Mouse (Mus musculus): ENCODE measurements at regions not wholly inside any gene's neighbourhood (a gene's known extent, or its start where the extent isn't known, plus 50 kb on each side); places are given as distances from the start of the nearest gene placed in this dataset.

GRCm38 (mm10) chr6:111932596-111932995 is 341.0 kb upstream of the Lmcd1 start:
- ATAC-seq, result no peak
- H3K27ac ChIP-seq (ENCODE audit: low read length), result no peak overlapping the region
- H3K27me3 ChIP-seq (ENCODE audit: control insufficient read depth, insufficient read depth, low read depth, low read length), result no peaks in the 10 kb centered on the region
- H3K9me3 ChIP-seq (replicated peaks; ENCODE audit: control insufficient read depth, low read length, poor library complexity, severe bottlenecking), result no peaks in the 10 kb centered on the region
- no peak overlapping the region for H3K4me3 ChIP-seq (ENCODE audit: low read depth, low read length)
- 54% methylated on average over 2 of the region's 2 CpGs for WGBS
- H3K9ac ChIP-seq (ENCODE audit: low read depth, low read length), result no peak overlapping the region
- H3K4me1 ChIP-seq (ENCODE audit: control insufficient read depth, insufficient read depth, low read length), result no peaks in the 10 kb centered on the region
- H3K36me3 ChIP-seq (ENCODE audit: control insufficient read depth, insufficient read depth, low read length), result no peaks in the 10 kb centered on the region
- H3K4me2 ChIP-seq (ENCODE audit: low read length), result no peak overlapping the region

GRCm38 (mm10) chr6:111954401-111954800 is 319.2 kb upstream of the Lmcd1 start:
- no peaks in the 10 kb centered on the region for H3K9me3 ChIP-seq (replicated peaks; ENCODE audit: control insufficient read depth, low read length, poor library complexity, severe bottlenecking)
- no peak overlapping the region for H3K9ac ChIP-seq (ENCODE audit: low read depth, low read length)
- H3K4me2 ChIP-seq (ENCODE audit: low read length), result no peak overlapping the region
- H3K36me3 ChIP-seq (ENCODE audit: control insufficient read depth, insufficient read depth, low read length), result no peaks in the 10 kb centered on the region
- WGBS, result 63% methylated on average over 1 of the region's 1 CpGs
- no peaks in the 10 kb centered on the region for H3K27me3 ChIP-seq (ENCODE audit: control insufficient read depth, insufficient read depth, low read depth, low read length)
- no peak overlapping the region for H3K4me3 ChIP-seq (ENCODE audit: low read depth, low read length)
- H3K27ac ChIP-seq (ENCODE audit: low read length), result no peak overlapping the region
- no peaks in the 10 kb centered on the region for H3K4me1 ChIP-seq (ENCODE audit: control insufficient read depth, insufficient read depth, low read length)
- ATAC-seq, result no peak

- WGBS, result 55% methylated on average over 3 of the region's 3 CpGs
- Histone ChIP-seq H3K27me3 (ENCODE audit: control insufficient read depth, insufficient read depth, low read depth, low read length) (no peaks in the 10 kb centered on the region), H3K4me3 (ENCODE audit: low read depth, low read length) (no peak overlapping the region), H3K36me3 (ENCODE audit: control insufficient read depth, insufficient read depth, low read length) (no peaks in the 10 kb centered on the region), H3K9me3 (replicated peaks; ENCODE audit: control insufficient read depth, low read length, poor library complexity, severe bottlenecking) (no peaks in the 10 kb centered on the region), H3K9ac (ENCODE audit: low read depth, low read length) (no peak overlapping the region), H3K4me1 (ENCODE audit: control insufficient read depth, insufficient read depth, low read length) (no peaks in the 10 kb centered on the region), H3K27ac (ENCODE audit: low read length) (no peak overlapping the region), H3K4me2 (ENCODE audit: low read length) (no peak overlapping the region)
- no peak for ATAC-seq
These were observed 307.8 kb upstream of the Lmcd1 start for GRCm38 (mm10) chr6:111965766-111966165.

GRCm38 (mm10) chr6:111985452-111985851 is 288.1 kb upstream of the Lmcd1 start:
- no peaks in the 10 kb centered on the region for H3K36me3 ChIP-seq (ENCODE audit: control insufficient read depth, insufficient read depth, low read length)
- H3K4me2 ChIP-seq (ENCODE audit: low read length), result no peak overlapping the region
- H3K4me1 ChIP-seq (ENCODE audit: control insufficient read depth, insufficient read depth, low read length), result no peaks in the 10 kb centered on the region
- H3K27me3 ChIP-seq (ENCODE audit: control insufficient read depth, insufficient read depth, low read depth, low read length), result no peaks in the 10 kb centered on the region
- H3K9ac ChIP-seq (ENCODE audit: low read depth, low read length), result no peak overlapping the region
- ATAC-seq, result no peak
- no peak overlapping the region for H3K27ac ChIP-seq (ENCODE audit: low read length)
- WGBS, result 79% methylated on average over 1 of the region's 1 CpGs
- H3K4me3 ChIP-seq (ENCODE audit: low read depth, low read length), result no peak overlapping the region
- no peaks in the 10 kb centered on the region for H3K9me3 ChIP-seq (replicated peaks; ENCODE audit: control insufficient read depth, low read length, poor library complexity, severe bottlenecking)

GRCm38 (mm10) chr6:111995823-111996222 is 277.7 kb upstream of the Lmcd1 start:
- no peak for ATAC-seq
- no peaks in the 10 kb centered on the region for H3K9me3 ChIP-seq (replicated peaks; ENCODE audit: control insufficient read depth, low read length, poor library complexity, severe bottlenecking)
- no peak overlapping the region for H3K9ac ChIP-seq (ENCODE audit: low read depth, low read length)
- H3K4me1 ChIP-seq (ENCODE audit: control insufficient read depth, insufficient read depth, low read length), result no peaks in the 10 kb centered on the region
- H3K36me3 ChIP-seq (ENCODE audit: control insufficient read depth, insufficient read depth, low read length), result no peaks in the 10 kb centered on the region
- 77% methylated on average over 3 of the region's 3 CpGs for WGBS
- no peaks in the 10 kb centered on the region for H3K27me3 ChIP-seq (ENCODE audit: control insufficient read depth, insufficient read depth, low read depth, low read length)
- no peak overlapping the region for H3K27ac ChIP-seq (ENCODE audit: low read length)
- no peak overlapping the region for H3K4me2 ChIP-seq (ENCODE audit: low read length)
- no peak overlapping the region for H3K4me3 ChIP-seq (ENCODE audit: low read depth, low read length)

GRCm38 (mm10) chr6:112003784-112004471 is 269.6 kb upstream of the Lmcd1 start:
- no peaks in the 10 kb centered on the region for H3K4me1 ChIP-seq (ENCODE audit: control insufficient read depth, insufficient read depth, low read length)
- 83% methylated on average over 3 of the region's 3 CpGs for WGBS
- H3K27ac ChIP-seq (ENCODE audit: low read length), result no peak overlapping the region
- no peak overlapping the region for H3K4me3 ChIP-seq (ENCODE audit: low read depth, low read length)
- H3K27me3 ChIP-seq (ENCODE audit: control insufficient read depth, insufficient read depth, low read depth, low read length), result no peaks in the 10 kb centered on the region
- no peak overlapping the region for H3K4me2 ChIP-seq (ENCODE audit: low read length)
- ATAC-seq, result no peak; the same call in 1 of the 2 replicates
- no peak overlapping the region for H3K9ac ChIP-seq (ENCODE audit: low read depth, low read length)
- H3K9me3 ChIP-seq (replicated peaks; ENCODE audit: control insufficient read depth, low read length, poor library complexity, severe bottlenecking), result no peaks in the 10 kb centered on the region
- no peaks in the 10 kb centered on the region for H3K36me3 ChIP-seq (ENCODE audit: control insufficient read depth, insufficient read depth, low read length)

- Histone ChIP-seq H3K9ac (ENCODE audit: low read depth, low read length) (no peak overlapping the region), H3K27ac (ENCODE audit: low read length) (no peak overlapping the region), H3K4me1 (ENCODE audit: control insufficient read depth, insufficient read depth, low read length) (no peaks in the 10 kb centered on the region), H3K27me3 (ENCODE audit: control insufficient read depth, insufficient read depth, low read depth, low read length) (no peaks in the 10 kb centered on the region), H3K4me3 (ENCODE audit: low read depth, low read length) (no peak overlapping the region), H3K36me3 (ENCODE audit: control insufficient read depth, insufficient read depth, low read length) (no peaks in the 10 kb centered on the region), H3K4me2 (ENCODE audit: low read length) (no peak overlapping the region), H3K9me3 (replicated peaks; ENCODE audit: control insufficient read depth, low read length, poor library complexity, severe bottlenecking) (no peaks in the 10 kb centered on the region)
- no peak for ATAC-seq
- WGBS, result 51% methylated on average over 1 of the region's 1 CpGs
These were observed 247.0 kb upstream of the Lmcd1 start for GRCm38 (mm10) chr6:112026261-112027205.

GRCm38 (mm10) chr6:112050548-112051184 is 222.9 kb upstream of the Lmcd1 start:
- Histone ChIP-seq H3K9ac (ENCODE audit: low read depth, low read length) (no peak overlapping the region), H3K27ac (ENCODE audit: low read length) (no peak overlapping the region), H3K4me1 (ENCODE audit: control insufficient read depth, insufficient read depth, low read length) (no peaks in the 10 kb centered on the region)

GRCm38 (mm10) chr6:112052193-112052592 is 221.4 kb upstream of the Lmcd1 start:
- H3K27ac ChIP-seq (ENCODE audit: low read length), result no peak overlapping the region
- no peak for ATAC-seq
- H3K9ac ChIP-seq (ENCODE audit: low read depth, low read length), result no peak overlapping the region
- no peaks in the 10 kb centered on the region for H3K9me3 ChIP-seq (replicated peaks; ENCODE audit: control insufficient read depth, low read length, poor library complexity, severe bottlenecking)
- H3K36me3 ChIP-seq (ENCODE audit: control insufficient read depth, insufficient read depth, low read length), result no peaks in the 10 kb centered on the region
- H3K27me3 ChIP-seq (ENCODE audit: control insufficient read depth, insufficient read depth, low read depth, low read length), result no peaks in the 10 kb centered on the region
- H3K4me1 ChIP-seq (ENCODE audit: control insufficient read depth, insufficient read depth, low read length), result no peaks in the 10 kb centered on the region
- H3K4me2 ChIP-seq (ENCODE audit: low read length), result no peak overlapping the region
- WGBS, result 85% methylated on average over 6 of the region's 6 CpGs
- H3K4me3 ChIP-seq (ENCODE audit: low read depth, low read length), result no peak overlapping the region

More at GRCm38 (mm10) chr6:112050548-112051184, 222.9 kb upstream of the Lmcd1 start:
- H3K27me3 ChIP-seq (ENCODE audit: control insufficient read depth, insufficient read depth, low read depth, low read length), result no peaks in the 10 kb centered on the region
- H3K4me2 ChIP-seq (ENCODE audit: low read length), result no peak overlapping the region
- peak; percentile 92 for ATAC-seq
- no peak overlapping the region for H3K4me3 ChIP-seq (ENCODE audit: low read depth, low read length)
- no peaks in the 10 kb centered on the region for H3K9me3 ChIP-seq (replicated peaks; ENCODE audit: control insufficient read depth, low read length, poor library complexity, severe bottlenecking)
- WGBS, result 68% methylated on average over 6 of the region's 6 CpGs
- no peaks in the 10 kb centered on the region for H3K36me3 ChIP-seq (ENCODE audit: control insufficient read depth, insufficient read depth, low read length)

Data from midbrain, embryonic 16.5 days (tissue).